Mouse (Mus musculus): ENCODE data around the gene Phf11d. TPM values are rescaled to one million over a fixed set of nuclear protein-coding genes. Genes with fewer than 3 reads are reported as not detected.
"Not testable (repeated sequence)": the region's sequence is repeated elsewhere in the genome, so short reads cannot be mapped to it uniquely, and the experiment has no call there.

Gene Phf11d
- 1 to 10 TPM; 2.3 to 2.4 TPM for total RNA-seq (2021)
- long read RNA-seq, experiment 1, partial matches to known transcripts, result 0 of 2 reads
- long read RNA-seq, experiment 1, other reads (novel, unspliced or antisense), result 0 of 2 reads
- long read RNA-seq, experiment 2, partial matches to known transcripts, result 0 of 1 reads
- long read RNA-seq, experiment 2, other reads (novel, unspliced or antisense), result 0 of 1 reads

GRCm38 (mm10) chr14:59365244-59365644 is at the start of gene Phf11d:
Gene Phf11d, minus strand, starts transcription at chr14:59365470.
- DNase-seq (ENCODE audit: low spot score in 2 of 2), result peak in 1 of 2 experiments; percentile 16

GRCm38 (mm10) chr14:59414979-59415378 is 49.7 kb upstream of the Phf11d start:
- not testable (repeated sequence) for DNase-seq (ENCODE audit: low spot score in 2 of 2)

GRCm38 (mm10) chr14:59396999-59397398 is 31.7 kb upstream of the Phf11d start:
- no peak for DNase-seq (ENCODE audit: low spot score in 2 of 2)

GRCm38 (mm10) chr14:59395281-59395680 is 30.0 kb upstream of the Phf11d start, which contains the start of gene Phf11c:
Gene Phf11c, minus strand, starts transcription at chr14:59395381.
- no peak for DNase-seq (ENCODE audit: low spot score in 2 of 2)

GRCm38 (mm10) chr14:59390181-59390580 is 24.9 kb upstream of the Phf11d start:
- DNase-seq (ENCODE audit: low spot score in 2 of 2), result not testable (repeated sequence)

- DNase-seq (ENCODE audit: low spot score in 2 of 2), result no peak
Measured at GRCm38 (mm10) chr14:59389532-59389931, 24.3 kb upstream of the Phf11d start.

GRCm38 (mm10) chr14:59370348-59371068 is 5.2 kb upstream of the Phf11d start:
- DNase-seq (ENCODE audit: low spot score in 2 of 2), result no peak

GRCm38 (mm10) chr14:59366386-59367105 is 1.3 kb upstream of the Phf11d start:
- DNase-seq (ENCODE audit: low spot score in 2 of 2), result no peak

GRCm38 (mm10) chr14:59341189-59341588 is 24.1 kb downstream of the Phf11d start, which contains the start of gene Phf11b:
Gene Phf11b, minus strand, starts transcription at chr14:59341351.
- not testable (repeated sequence) for DNase-seq (ENCODE audit: low spot score in 2 of 2)

- DNase-seq (ENCODE audit: low spot score in 2 of 2), result no peak
Measured at GRCm38 (mm10) chr14:59339541-59339940, 25.7 kb downstream of the Phf11d start.

- DNase-seq (ENCODE audit: low spot score in 2 of 2), result not testable (repeated sequence)
Measured at GRCm38 (mm10) chr14:59336056-59336455, 29.2 kb downstream of the Phf11d start.

- DNase-seq (ENCODE audit: low spot score in 2 of 2), result not testable (repeated sequence)
Measured at GRCm38 (mm10) chr14:59330499-59330898, 34.8 kb downstream of the Phf11d start.

GRCm38 (mm10) chr14:59319970-59320369 is 45.3 kb downstream of the Phf11d start:
- DNase-seq (ENCODE audit: low spot score in 2 of 2), result not testable (repeated sequence)

- DNase-seq (ENCODE audit: low spot score in 2 of 2), result not testable (repeated sequence)
Measured at GRCm38 (mm10) chr14:59319036-59319435, 46.2 kb downstream of the Phf11d start.

Other genes with a start within 250 kb of the Phf11d start
- gene 1700129C05Rik, start 222.6 kb downstream of the Phf11d start, total RNA-seq (2021), result not detected
- not detected for gene Gm5142, start 186.7 kb downstream of the Phf11d start, total RNA-seq (2021)
- gene Rcbtb1, start 164.3 kb downstream of the Phf11d start, total RNA-seq (2021), result 10 to 100 TPM; 26.4 to 26.9 TPM
- not detected for gene Gm6904, start 105.3 kb downstream of the Phf11d start, total RNA-seq (2021)
- not detected for gene Phf11a, start 67.9 kb downstream of the Phf11d start, total RNA-seq (2021)
- gene Phf11b, start 24.1 kb downstream of the Phf11d start, total RNA-seq (2021), result under 1 TPM; 0.23 to 0.39 TPM
- 1 to 10 TPM in 1 of 2 experiments, under 1 TPM in 1; 0.67 to 1.0 TPM for gene Phf11c, start 29.9 kb upstream of the Phf11d start, total RNA-seq (2021)
- 1 to 10 TPM; 8.2 to 8.5 TPM for gene Setdb2, start 75.4 kb upstream of the Phf11d start, total RNA-seq (2021)
- 10 to 100 TPM; 18.7 to 19.9 TPM for gene Cab39l, start 75.5 kb upstream of the Phf11d start, total RNA-seq (2021)
- gene Cdadc1, start 232.5 kb upstream of the Phf11d start, total RNA-seq (2021), result 10 to 100 TPM; 27.3 to 29.5 TPM